24 mouse cellular contexts compared by ENCODE assay signal in genomic region chr15:83877155-83877866, GRCm38 (mm10).
DNase-seq lines count a peak whose midpoint lies in the region; ATAC-seq and TF ChIP-seq lines count a peak whose summit lies in the region.
"Had no signal": no experiment of that assay in that cellular context is flagged by ENCODE, and none has a peak within 500 bp of the region (broad histone marks: within the 10 kb centered on the region; RNA-seq: fewer than 3 reads in every experiment).

No protein-coding gene starts in this region.

- H3K27me3 ChIP-seq in forebrain, embryonic 16.5 days (replicated peaks; ENCODE audit: control insufficient read depth, insufficient read depth, low read length) = no peaks in the 10 kb centered on the region
- no peaks in the 10 kb centered on the region for H3K27me3 ChIP-seq in forebrain, embryonic 10.5 days (ENCODE audit: poor library complexity, severe bottlenecking)
- no peaks in the 10 kb centered on the region for H3K27me3 ChIP-seq in hindbrain, postnatal 0 days (ENCODE audit: insufficient read depth, low read length)
- H3K27me3 ChIP-seq in hindbrain, embryonic 12.5 days = no peaks in the 10 kb centered on the region
- no peaks in the 10 kb centered on the region for H3K27me3 ChIP-seq in G1E (ENCODE audit: insufficient read depth, low read length)
- H3K27me3 ChIP-seq: embryonic facial prominence, embryonic 12.5 days; embryonic facial prominence, embryonic 15.5 days; forebrain, embryonic 13.5 days; intestine, embryonic 15.5 days had no signal

- peak overlapping the region; percentile 56 for H3K27ac ChIP-seq in forebrain, embryonic 16.5 days (ENCODE audit: low read length)
- no peak overlapping the region for H3K27ac ChIP-seq in forebrain, embryonic 10.5 days
- no peak overlapping the region for H3K27ac ChIP-seq in hindbrain, postnatal 0 days
- H3K27ac ChIP-seq in hindbrain, embryonic 12.5 days = no peak overlapping the region
- H3K27ac ChIP-seq: embryonic facial prominence, embryonic 12.5 days; embryonic facial prominence, embryonic 15.5 days; forebrain, embryonic 13.5 days; gastrocnemius, adult 2 months; hindbrain, embryonic 14.5 days; intestine, embryonic 15.5 days had no signal

- ATAC-seq in forebrain, embryonic 16.5 days = no peak
- peak; percentile 55; the same call in 1 of the 2 replicates for ATAC-seq in hindbrain, postnatal 0 days
- no peak for ATAC-seq in hindbrain, embryonic 12.5 days (ENCODE audit: low FRiP score)
- ATAC-seq in G1E (ENCODE audit: extremely low read depth, insufficient number of reproducible peaks, low FRiP score, poor library complexity, severe bottlenecking) = no peak
- ATAC-seq: forebrain, embryonic 13.5 days; intestine, embryonic 15.5 days had no signal

- DNase-seq in cerebellum, postnatal 14 days = peak; percentile 41 to 61
- no peak for DNase-seq in cerebellum, adult 9-11 months
- DNase-seq in forebrain, embryonic 10.5 days (ENCODE audit: extremely low spot score, low spot score) = no peak
- DNase-seq in hindbrain, postnatal 0 days (ENCODE audit: low spot score) = peak; percentile 20
- DNase-seq in G1E (ENCODE audit: low spot score) = no peak
- DNase-seq: adrenal gland, adult 2 months; adrenal gland, postnatal 14 days; B cell, adult 2 months; cerebellum, adult 11 months; cerebellum, adult 8-10 months; cerebellum, postnatal 36 days; gastrocnemius, adult 2 months; gastrocnemius, postnatal 14 days; heart, adult 11 months; kidney, adult 11 months; kidney, adult 8-10 months had no signal

- H3K9me3 ChIP-seq in forebrain, embryonic 16.5 days (ENCODE audit: control insufficient read depth, low read length) = no peaks in the 10 kb centered on the region
- no peaks in the 10 kb centered on the region for H3K9me3 ChIP-seq in forebrain, embryonic 10.5 days
- H3K9me3 ChIP-seq in hindbrain, postnatal 0 days (ENCODE audit: low read length) = no peaks in the 10 kb centered on the region
- H3K9me3 ChIP-seq in hindbrain, embryonic 12.5 days (replicated peaks) = no peaks in the 10 kb centered on the region
- H3K9me3 ChIP-seq in G1E (replicated peaks) = peaks cover 80% of the 10 kb centered on the region
- H3K9me3 ChIP-seq: embryonic facial prominence, embryonic 12.5 days; embryonic facial prominence, embryonic 15.5 days; forebrain, embryonic 13.5 days; intestine, embryonic 15.5 days had no signal

- H3K9ac ChIP-seq in forebrain, embryonic 16.5 days (replicated peaks; ENCODE audit: low read depth, low read length) = no peak overlapping the region
- H3K9ac ChIP-seq in hindbrain, postnatal 0 days (replicated peaks; ENCODE audit: low read length) = no peak overlapping the region
- H3K9ac ChIP-seq in hindbrain, embryonic 12.5 days = no peak overlapping the region
- H3K9ac ChIP-seq: embryonic facial prominence, embryonic 12.5 days; embryonic facial prominence, embryonic 15.5 days; forebrain, embryonic 13.5 days; hindbrain, embryonic 14.5 days; intestine, embryonic 15.5 days had no signal

- H3K4me3 ChIP-seq in forebrain, embryonic 16.5 days (replicated peaks; ENCODE audit: low read length) = no peak overlapping the region
- H3K4me3 ChIP-seq in forebrain, embryonic 10.5 days = no peak overlapping the region
- H3K4me3 ChIP-seq in hindbrain, postnatal 0 days (ENCODE audit: low read length) = no peak overlapping the region
- H3K4me3 ChIP-seq in hindbrain, embryonic 12.5 days = no peak overlapping the region
- peak overlapping the region; percentile 13; the same call in 1 of the 2 replicates for H3K4me3 ChIP-seq in G1E (ENCODE audit: low read depth, low read length)
- H3K4me3 ChIP-seq: embryonic facial prominence, embryonic 12.5 days; embryonic facial prominence, embryonic 15.5 days; forebrain, embryonic 13.5 days; gastrocnemius, adult 2 months; intestine, embryonic 15.5 days had no signal

- 45% methylated on average over 11 of the region's 11 CpGs for WGBS in forebrain, embryonic 16.5 days
- WGBS in forebrain, embryonic 10.5 days = 63% methylated on average over 11 of the region's 11 CpGs
- WGBS in hindbrain, postnatal 0 days = 45% methylated on average over 11 of the region's 11 CpGs
- 57% methylated on average over 11 of the region's 11 CpGs for WGBS in hindbrain, embryonic 12.5 days

- peaks cover 12% of the 10 kb centered on the region for H3K4me1 ChIP-seq in forebrain, embryonic 16.5 days (replicated peaks; ENCODE audit: control insufficient read depth, insufficient read depth, low read length)
- H3K4me1 ChIP-seq in forebrain, embryonic 10.5 days = peaks cover under 1% of the 10 kb centered on the region
- H3K4me1 ChIP-seq in hindbrain, postnatal 0 days (ENCODE audit: insufficient read depth, low read length) = no peaks in the 10 kb centered on the region
- H3K4me1 ChIP-seq in hindbrain, embryonic 12.5 days = peaks cover 5% of the 10 kb centered on the region
- H3K4me1 ChIP-seq in G1E (ENCODE audit: insufficient read depth, low read depth, low read length) = no peaks in the 10 kb centered on the region
- H3K4me1 ChIP-seq: embryonic facial prominence, embryonic 12.5 days; intestine, embryonic 15.5 days had no signal

- no peak overlapping the region for H3K4me2 ChIP-seq in forebrain, embryonic 16.5 days (ENCODE audit: low read length)
- no peak overlapping the region for H3K4me2 ChIP-seq in hindbrain, postnatal 0 days (ENCODE audit: low read depth, low read length)
- H3K4me2 ChIP-seq in hindbrain, embryonic 12.5 days (replicated peaks) = no peak overlapping the region
- H3K4me2 ChIP-seq: embryonic facial prominence, embryonic 12.5 days; embryonic facial prominence, embryonic 15.5 days; forebrain, embryonic 13.5 days; heart, embryonic 11.5 days; hindbrain, embryonic 14.5 days; intestine, embryonic 15.5 days had no signal

- TF ChIP-seq CTCF in hindbrain, postnatal 0 days (IDR thresholded peaks at IDR 0.05; ENCODE audit: low read depth) = no peak
- TF ChIP-seq CTCF in G1E (IDR thresholded peaks at IDR 0.05; ENCODE audit: low read depth, low read length) = no peak

- H3K36me3 ChIP-seq in forebrain, embryonic 16.5 days (ENCODE audit: control insufficient read depth, insufficient read depth) = no peaks in the 10 kb centered on the region
- H3K36me3 ChIP-seq in forebrain, embryonic 10.5 days (replicated peaks) = no peaks in the 10 kb centered on the region
- no peaks in the 10 kb centered on the region for H3K36me3 ChIP-seq in hindbrain, postnatal 0 days (ENCODE audit: insufficient read depth, low read length)
- no peaks in the 10 kb centered on the region for H3K36me3 ChIP-seq in hindbrain, embryonic 12.5 days
- H3K36me3 ChIP-seq in G1E (replicated peaks) = no peaks in the 10 kb centered on the region
- H3K36me3 ChIP-seq: embryonic facial prominence, embryonic 12.5 days; embryonic facial prominence, embryonic 15.5 days; intestine, embryonic 15.5 days had no signal

Comparison
In these comparisons a context has a peak if more than half of its experiments do, and no peak if none do; other contexts are left out.
1. DNase-seq: peak in cerebellum, postnatal 14 days (2 of 2) and hindbrain, postnatal 0 days (single experiment); none in cerebellum, adult 9-11 months (single experiment), forebrain, embryonic 10.5 days (single experiment) and G1E (single experiment).